Mouse (Mus musculus) inflammation-experienced regulatory T-cells, adult 6 months (primary cell): ENCODE data around the gene Praf2. TPM values are rescaled to one million over a fixed set of nuclear protein-coding genes. Genes with fewer than 3 reads are reported as not detected.
"Not testable (repeated sequence)": the region's sequence is repeated elsewhere in the genome, so short reads cannot be mapped to it uniquely, and the experiment has no call there.

Experiments
- ATAC-seq: one replicate; pipeline ENCODE4 v1.8.0; 2017
- polyA plus RNA-seq, 3 experiments: library from polyadenylated mRNA; unstranded; fragments of 100-300 nt; shearing (Covaris generic); gene quantifications; one replicate each; pipeline ENCODE4 v1.2.1; 2017

Praf2 gene
- polyA plus RNA-seq, 3 experiments from 2014 or later = 33.2 to 42.0 (median 41.3) TPM

DNA sequence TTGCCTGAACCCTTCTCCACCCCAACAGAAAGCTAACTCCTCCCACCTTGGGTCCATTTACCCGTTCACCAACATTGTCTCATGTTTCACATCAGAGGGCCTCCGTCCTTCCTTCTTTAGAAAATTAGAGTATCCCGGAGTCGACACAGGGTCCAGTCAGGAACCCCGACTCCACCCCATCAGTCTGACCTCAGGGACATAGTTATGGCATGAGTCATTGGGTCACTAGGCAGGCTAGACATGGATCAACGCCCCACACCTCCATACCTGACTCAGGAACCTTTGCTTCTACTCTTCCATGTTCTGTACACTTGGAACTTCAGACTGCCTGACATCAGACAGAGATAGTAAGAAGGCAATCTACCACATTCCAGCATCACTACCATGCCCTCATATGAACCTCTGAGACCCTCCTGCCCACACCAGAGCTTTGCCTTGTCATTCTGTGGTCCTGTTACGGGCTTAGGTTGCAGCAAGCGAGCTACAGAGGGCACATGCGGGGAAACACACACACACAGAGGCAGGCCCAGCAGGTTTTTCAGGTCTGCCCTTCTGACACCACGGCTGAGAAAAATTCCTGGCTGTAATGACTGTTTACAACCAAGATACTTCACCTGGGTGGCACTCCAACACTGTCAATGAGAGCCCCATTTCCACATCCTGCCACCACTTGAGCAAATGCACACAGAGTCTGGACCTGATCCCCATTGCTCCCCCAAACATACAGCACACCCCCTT, 12.0 kb downstream of the Praf2 start:
- no peak for ATAC-seq

DNA sequence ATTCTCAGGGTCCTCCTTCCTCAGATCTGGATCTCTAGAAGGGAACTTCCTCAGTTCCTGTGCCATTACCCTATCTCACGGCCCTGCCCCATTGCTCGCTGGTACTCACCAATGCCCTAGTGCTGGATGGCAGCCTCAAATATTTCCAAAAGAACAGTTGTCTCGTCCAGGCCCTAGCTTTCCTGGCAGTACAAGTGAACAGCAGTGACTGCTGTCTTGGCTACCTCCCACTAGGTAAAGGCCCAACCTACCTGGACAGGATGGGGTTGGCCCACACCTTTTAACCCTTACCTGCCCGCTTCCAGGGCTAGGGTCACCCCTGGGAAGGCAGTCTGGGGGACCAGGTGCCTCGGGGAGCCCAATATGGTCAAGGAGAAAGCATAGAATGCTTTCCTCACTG, 12.9 kb downstream of the Praf2 start:
- no peak for ATAC-seq

DNA sequence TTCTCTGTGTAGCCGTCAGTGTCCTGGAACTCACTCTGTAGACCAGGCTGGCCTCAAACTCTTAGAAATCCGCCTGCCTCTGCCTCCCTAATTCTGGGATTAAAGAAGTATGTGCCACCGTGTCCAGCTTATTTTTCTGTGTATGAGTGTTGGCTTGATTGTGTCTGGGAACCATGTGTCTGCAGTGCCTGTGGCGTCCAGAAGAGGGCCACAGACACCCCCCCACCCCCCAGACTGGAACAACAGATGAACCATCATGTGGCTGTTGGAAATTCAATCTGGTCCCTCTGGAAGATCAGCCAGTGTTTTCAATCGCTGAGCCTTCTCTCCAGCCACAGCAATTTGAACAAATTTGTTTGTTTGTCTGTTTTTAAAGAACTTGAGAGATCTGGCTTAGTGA, 15.2 kb downstream of the Praf2 start:
- ATAC-seq = no peak

GRCm38 (mm10) chrX:7744940-7745339, 16.7 kb downstream of the Praf2 start:
- no peak for ATAC-seq

GRCm38 (mm10) chrX:7745429-7745828, 17.2 kb downstream of the Praf2 start:
- ATAC-seq = no peak

DNA sequence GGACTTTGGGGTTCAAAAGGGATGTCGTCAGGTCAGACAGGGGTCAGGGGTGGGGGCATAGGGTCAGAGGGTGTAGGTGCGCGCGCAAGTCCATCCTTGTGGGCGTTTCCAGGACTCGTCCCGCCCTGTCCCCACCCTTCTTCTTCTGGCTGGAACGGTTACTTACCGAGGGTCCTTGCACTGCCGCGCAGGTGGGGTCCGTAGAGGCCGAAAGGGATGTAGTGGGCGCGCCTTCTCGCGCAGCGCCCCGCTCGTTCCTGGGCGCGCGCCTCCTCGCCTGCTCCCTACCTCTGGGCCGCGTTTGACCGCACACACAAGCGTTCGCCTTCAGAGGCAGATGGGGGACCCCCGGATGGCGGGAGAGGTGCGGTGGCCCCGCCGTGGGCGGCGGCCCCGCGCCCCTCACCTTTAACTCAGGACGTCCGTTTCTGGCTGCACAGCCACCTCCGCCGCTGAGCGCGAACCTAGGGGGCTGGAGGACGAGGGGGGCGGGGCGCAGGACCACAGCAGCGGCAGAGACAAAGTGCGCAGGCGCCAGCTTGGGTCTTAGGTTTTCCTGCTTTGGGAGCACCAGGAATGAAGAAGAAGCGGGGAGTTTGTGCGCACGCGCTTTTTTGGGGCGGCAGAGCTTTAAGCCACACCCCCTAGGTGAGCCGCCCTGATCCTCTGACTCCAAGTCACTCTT, 22.3 kb downstream of the Praf2 start, which contains the start of gene Ccdc120:
Gene Ccdc120, minus strand, starts transcription at position 474 of the 685 bp plus-strand sequence.
- ATAC-seq = no peak

DNA sequence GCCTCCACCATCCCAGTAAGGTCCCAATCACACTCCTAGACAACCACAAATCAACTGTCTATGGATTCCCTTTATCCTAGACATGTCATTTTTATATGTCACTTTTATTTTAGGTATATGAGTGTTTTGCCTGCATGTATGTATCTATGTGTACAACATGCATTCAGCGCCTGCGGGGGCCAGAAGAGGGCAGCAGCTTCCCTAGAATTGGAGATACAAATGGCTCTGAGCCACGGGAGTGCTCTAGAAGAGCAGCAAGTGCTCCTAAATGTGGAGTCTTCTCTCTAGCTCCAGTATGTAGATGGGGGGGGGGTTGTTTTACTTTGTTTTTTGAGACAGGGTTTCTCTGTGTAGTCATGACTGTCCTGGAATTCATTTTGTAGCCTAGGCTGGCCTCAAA, 25.4 kb downstream of the Praf2 start:
- ATAC-seq = not testable (repeated sequence)

GRCm38 (mm10) chrX:7762137-7762920, 34.1 kb downstream of the Praf2 start, which contains the start of gene Tfe3:
Gene Tfe3, plus strand, starts transcription at chrX:7762560.
- ATAC-seq = peak; percentile 95

GRCm38 (mm10) chrX:7762921-7763197, 34.6 kb downstream of the Praf2 start:
- no peak for ATAC-seq

GRCm38 (mm10) chrX:7763631-7764393, 35.6 kb downstream of the Praf2 start:
- ATAC-seq = no peak

DNA sequence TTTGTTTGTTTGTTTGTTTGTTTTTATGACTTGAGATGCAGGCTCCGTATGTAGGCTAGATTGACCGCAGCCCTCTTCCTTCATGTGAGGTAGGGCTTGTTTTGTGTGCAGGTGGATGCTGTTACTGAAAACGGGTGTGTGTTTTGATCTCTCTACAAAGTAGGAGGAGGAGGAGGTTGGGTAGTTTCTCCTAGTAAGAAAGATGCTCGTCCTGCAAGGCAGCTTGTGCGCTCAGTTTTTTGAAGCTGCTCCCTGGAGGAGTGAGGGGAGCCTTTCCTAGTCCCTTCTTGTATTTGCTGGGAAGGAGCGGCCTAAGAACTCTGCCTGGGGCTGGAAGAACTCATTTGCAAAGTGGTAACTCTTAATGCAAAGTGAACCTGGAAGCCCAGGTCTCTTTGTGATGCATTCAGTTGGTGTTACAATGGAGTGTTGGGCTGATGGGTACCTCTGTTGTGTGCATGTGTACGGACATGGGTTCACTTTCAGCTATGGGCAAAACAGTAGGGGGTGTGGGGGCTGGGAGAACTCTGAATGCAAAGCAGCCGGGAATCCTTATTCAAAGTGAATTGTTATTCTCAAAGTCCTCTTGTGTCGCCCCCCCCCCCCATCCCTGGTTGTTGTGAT, 36.5 kb downstream of the Praf2 start:
- ATAC-seq = no peak

GRCm38 (mm10) chrX:7765281-7765670, 37.0 kb downstream of the Praf2 start:
- ATAC-seq = no peak

DNA sequence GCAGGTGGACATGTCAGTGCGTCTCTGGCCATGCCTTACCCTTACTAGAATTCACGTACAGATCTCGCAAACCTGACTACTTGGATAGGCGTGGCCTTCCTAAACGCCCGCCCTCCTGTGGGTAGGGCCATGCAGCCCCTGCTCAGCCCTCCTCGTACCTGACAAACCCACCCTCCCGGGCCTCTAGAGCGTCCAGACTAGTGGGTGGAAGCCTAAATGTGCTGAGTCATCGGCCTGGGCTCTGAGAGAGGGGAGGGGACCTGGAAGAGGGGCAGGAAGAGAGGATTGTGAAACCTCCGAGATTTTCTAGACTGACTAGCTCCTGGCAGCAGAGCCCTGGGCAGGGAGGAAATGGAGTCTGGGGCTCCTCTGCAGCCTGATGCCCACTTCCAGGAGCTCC, 37.5 kb downstream of the Praf2 start:
- no peak for ATAC-seq

- ATAC-seq = no peak
Observed at GRCm38 (mm10) chrX:7769302-7770017, 41.2 kb downstream of the Praf2 start.

DNA sequence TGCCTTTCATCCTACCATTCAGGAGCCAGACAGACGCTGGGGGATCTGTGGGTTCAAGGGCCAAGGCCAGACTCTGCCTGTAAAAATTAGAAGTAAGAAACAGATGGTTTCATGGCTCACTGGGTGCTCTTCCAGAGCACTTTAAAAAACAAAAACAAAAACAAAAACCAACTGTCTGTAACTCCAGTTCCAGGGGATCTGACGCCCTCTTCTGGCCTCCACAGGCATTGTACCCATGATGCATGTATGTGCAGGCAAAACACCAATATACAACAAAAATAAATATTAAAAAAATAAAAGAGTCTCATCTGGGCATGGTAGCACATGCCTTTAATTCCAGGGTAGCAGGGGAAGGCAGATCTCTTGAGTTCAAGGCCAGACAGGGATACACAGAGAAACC, 44.5 kb downstream of the Praf2 start:
- no peak for ATAC-seq

DNA sequence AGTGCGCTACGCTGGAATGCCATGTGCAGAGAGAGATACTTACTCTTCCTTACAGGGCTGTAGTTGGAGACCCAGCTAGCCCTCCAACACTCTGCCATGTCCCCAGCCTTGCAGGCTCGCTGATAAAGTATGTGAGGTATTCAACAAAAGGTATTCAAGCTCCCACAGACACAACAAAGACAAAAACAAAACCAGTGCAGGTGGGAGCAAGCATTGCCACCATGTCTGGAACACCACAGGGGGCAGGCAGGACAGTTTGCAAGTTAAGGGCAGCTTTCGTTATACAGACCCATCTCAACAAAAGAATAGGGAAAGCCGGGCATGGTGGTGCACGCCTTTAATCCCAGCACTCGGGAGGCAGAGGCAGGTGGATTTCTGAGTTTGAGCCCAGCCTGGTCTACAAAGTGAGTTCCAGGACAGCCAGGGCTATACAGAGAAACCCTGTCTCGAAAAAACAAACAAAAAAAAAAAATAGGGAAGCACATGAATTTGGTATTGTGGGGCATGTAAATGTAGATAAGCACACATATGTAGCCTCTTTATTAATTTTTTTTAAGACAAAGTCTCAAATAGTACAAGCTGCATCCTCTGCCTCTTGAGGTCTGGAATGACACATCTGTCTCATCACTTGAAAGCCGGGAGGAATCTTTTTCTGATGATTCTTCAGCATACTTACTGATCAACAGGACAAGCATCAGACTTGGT, 47.4 kb downstream of the Praf2 start:
- ATAC-seq = no peak

- no peak for ATAC-seq
Observed at GRCm38 (mm10) chrX:7776329-7777082, 48.3 kb downstream of the Praf2 start.

- no peak for ATAC-seq
Observed at GRCm38 (mm10) chrX:7778450-7779244, 50.4 kb downstream of the Praf2 start.

DNA sequence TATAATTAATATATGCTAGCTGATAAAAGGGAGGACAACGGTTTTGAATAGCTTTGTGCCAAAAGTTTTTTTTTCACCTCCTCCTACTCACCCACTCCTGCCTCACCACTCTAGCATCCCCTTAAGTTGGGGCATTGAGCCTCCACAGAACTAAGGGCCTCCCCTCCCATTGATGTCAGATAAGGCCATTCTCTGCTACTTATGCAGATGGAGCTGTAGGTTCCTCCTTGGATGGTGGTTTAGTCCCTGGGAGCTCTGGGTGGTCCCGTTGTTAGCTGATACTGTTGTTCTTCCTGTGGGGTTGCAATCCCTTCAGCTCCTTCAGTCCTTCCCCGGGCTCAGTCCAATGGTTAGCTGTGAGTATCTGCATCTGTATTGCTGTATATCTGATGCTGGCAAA, 51.1 kb downstream of the Praf2 start:
- ATAC-seq = no peak
